Mouse (Mus musculus) gastrocnemius, postnatal 36 days (tissue): ENCODE data around the gene Sde2. TPM values are rescaled to one million over a fixed set of nuclear protein-coding genes. Genes with fewer than 3 reads are reported as not detected.

Experiments
- DNase-seq, 2 experiments: peaks; one replicate each; pipeline ENCODE4 v3.0.0; 2022
- intact Hi-C: fragments of 180-260 bp; cut with DNase I; formaldehyde crosslinking; loops from one replicate; pipeline ENCODE4 v1.15.1; 2025
- long read RNA-seq, 2 experiments: library from polyadenylated mRNA; stranded (forward); transcript quantifications; one replicate each; pipeline ENCODE4 v2.0.0; 2021
- total RNA-seq, 2 experiments: library from RNA; stranded (reverse); gene quantifications; 2 replicates each; pipeline ENCODE4 v1.2.3; 2021

The Sde2 gene
- 1 to 10 TPM; 5.2 to 6.9 TPM for total RNA-seq
- long read RNA-seq, experiment 1, transcript Sde2-201 (7 exons, 3,213 nt) = major isoform, 6 of 7 reads
- long read RNA-seq, experiment 1, partial matches to known transcripts = 0 of 7 reads
- long read RNA-seq, experiment 1, other reads (novel, unspliced or antisense) = 1 of 7 reads
- long read RNA-seq, experiment 2, transcript Sde2-201 (7 exons, 3,213 nt) = major isoform, 8 of 8 reads
- long read RNA-seq, experiment 2, partial matches to known transcripts = 0 of 8 reads
- long read RNA-seq, experiment 2, other reads (novel, unspliced or antisense) = 0 of 8 reads

DNA sequence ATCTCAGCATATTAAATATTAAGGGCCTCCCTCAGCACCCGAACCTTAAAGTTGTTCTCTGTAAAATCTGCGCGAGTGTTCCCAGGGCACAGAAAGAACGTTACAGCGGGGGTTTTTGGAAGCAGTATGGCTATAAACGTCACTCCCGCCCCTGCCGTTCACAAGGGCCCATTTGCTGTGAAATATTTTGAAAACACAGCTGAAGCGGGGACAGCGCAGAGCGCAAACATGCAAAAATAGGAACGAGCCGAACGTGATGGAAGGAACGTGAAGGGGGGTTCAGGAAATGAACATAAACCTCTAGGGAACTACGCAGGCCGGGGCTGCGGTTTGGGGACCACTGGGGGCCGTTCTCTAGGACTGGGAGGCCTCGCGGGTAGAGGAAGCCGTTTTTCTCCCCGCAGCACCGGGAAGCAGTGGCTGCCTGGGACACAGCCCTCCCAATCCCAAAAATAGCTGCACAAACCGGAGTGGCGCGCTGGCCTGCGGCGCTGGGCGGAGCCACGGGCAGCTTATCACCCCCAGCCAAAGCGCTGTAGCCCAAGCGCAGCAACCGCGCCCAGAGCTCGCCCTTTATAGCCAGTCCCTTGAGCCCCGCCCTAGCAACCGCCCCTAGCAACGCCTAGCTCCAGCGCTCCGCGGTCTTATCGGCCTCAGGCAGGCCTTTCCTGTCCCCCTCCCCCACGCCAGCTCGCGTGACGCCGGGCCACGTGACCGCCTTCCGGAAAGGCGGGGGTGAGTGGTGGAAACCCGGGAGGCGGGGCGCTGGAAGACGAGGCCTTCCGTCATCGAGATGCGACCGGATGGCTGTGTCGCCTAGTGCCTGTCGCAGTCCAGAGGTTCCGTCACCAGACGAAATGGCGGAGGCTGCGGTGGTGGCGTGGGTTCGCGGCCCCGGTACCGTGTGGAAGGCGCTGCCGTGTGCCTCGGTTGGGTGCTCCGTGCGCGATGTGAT is at the start of gene Sde2:
Gene Sde2 (plus strand): TSS at position 812 of the 955 bp plus-strand sequence.
- intact Hi-C loops = loop anchor here (1.0 kb wide), 1 partner anchor 37 kb away; the partner anchor contains the start of gene H3f3a
- peak; percentile 100 for DNase-seq

DNA sequence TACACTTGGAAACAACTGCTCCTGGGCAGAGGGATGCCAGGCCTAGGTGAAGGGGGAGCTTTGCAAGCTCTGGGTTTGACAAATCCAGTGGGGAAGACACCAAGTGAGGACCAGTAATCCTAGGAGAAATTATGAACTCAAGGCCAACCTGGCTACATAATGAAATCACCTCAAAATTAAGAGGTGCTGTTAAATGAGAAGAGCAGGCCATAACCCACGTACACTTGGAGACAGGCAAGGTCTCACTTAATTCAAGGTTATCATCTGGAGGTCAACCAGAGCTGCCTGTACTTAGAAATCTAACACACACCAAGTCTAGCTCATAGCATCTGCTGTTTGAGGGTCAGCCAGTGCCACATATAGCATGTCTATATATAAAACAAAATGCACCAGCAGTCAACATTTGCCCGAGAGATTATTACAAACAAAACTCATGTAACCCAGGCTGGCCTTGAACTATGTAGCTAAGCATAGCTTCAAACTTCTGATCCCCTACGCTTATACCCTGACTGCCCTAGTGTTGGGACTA is 49.4 kb upstream of the Sde2 start:
- intact Hi-C loops = no loop called here

DNA sequence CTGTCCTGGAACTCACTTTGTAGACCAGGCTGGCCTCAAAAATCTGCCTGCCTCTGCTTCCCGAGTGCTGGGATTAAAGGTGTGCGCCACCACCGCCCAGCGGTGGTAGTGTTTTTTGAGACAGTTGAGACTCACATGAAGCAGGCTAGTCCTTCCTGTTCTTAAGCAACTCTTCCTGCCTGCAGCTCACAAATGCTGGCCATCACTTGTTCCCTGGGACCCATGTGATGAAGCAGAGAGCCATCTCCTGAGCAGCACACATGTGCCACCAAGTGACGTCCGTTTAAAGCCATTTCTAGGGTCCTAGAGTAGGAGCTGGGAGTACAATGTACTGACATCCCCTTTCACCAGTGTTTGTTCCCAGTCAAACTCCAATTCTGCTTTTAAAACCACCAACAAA is 47.0 kb upstream of the Sde2 start:
- no peak for DNase-seq
- intact Hi-C loops = no loop called here

More for the DNA sequence above, 49.4 kb upstream of the Sde2 start:
- DNase-seq = no peak

GRCm38 (mm10) chr1:180808831-180809230 is 42.1 kb upstream of the Sde2 start:
- intact Hi-C loops = no loop called here
- no peak for DNase-seq

GRCm38 (mm10) chr1:180810976-180811375 is 40.0 kb upstream of the Sde2 start:
- intact Hi-C loops = no loop called here
- no peak for DNase-seq

DNA sequence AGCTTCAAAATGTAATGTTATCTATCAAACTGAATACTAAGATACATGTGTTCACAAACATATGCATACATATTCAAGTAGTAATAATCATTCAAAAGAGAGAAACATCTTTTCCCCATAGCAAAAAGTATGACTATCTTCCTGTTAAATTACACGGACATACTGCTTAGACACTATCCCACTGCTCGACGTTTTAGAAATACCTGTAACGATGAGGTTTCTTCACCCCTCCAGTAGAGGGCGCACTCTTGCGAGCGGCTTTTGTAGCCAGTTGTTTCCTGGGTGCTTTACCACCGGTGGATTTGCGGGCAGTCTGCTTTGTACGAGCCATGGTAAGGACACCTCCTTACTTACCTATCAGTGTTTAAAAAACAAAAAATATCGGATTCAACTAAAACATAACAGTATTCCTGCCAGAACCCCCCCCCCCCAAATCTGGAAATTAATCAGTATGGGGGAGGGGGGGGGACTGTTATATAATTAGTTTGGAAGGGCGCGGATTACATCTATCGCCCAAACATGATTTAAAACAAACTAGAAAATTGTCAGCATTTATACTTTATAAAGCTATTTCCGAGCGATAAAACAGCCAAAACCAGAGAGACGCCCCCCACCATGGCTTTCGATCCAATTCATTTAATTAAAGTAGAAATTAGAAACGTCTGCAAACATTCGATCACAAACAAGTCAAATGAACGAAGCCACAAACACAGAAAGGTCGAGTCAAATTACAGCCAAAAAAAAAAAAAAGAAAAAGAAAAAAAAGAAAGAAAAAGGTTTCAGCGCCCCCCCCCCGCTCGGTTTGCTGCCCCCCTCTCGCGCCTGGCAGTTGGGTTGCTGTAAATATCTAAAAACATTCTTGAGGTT is 39.1 kb upstream of the Sde2 start:
- no peak for DNase-seq
- intact Hi-C loops = loop anchor here (2.0 kb wide), 2 partner anchors 35 to 43 kb away; no protein-coding TSS in a partner anchor

- intact Hi-C loops = loop anchor here (1.0 to 2.0 kb wide), 3 partner anchors 36 to 44 kb away; no protein-coding TSS in a partner anchor
- DNase-seq = peak in 1 of 2 experiments; percentile 50
Observed at GRCm38 (mm10) chr1:180812463-180813408, 38.2 kb upstream of the Sde2 start.

DNA sequence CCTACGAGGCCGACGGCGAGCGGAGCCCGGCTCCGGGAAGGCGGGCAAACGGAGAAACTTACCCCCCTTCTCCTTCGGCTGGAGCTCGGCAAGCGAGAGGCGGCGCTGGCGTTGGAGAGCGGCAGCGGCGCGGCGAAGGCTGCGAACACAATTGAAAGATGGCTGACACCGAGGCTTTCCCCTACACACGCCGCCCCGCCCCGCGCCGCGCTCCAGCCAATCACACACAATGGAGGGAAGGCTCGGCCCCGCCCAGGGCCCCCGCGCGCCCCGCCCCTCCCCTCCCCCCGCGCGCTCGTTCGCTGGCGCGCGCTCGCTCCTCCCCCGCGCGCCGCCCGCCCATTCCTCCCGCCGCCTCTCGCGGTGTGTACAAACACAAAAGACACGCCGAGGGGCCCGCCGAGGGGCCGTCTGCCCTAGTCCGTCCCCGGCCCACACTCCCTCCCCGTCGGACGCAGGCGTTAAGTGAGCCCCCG is 37.5 kb upstream of the Sde2 start:
- intact Hi-C loops = loop anchor here (1.0 to 2.0 kb wide), 3 partner anchors 37 to 45 kb away; no protein-coding TSS in a partner anchor
- DNase-seq = peak; percentile 95 to 96

DNA sequence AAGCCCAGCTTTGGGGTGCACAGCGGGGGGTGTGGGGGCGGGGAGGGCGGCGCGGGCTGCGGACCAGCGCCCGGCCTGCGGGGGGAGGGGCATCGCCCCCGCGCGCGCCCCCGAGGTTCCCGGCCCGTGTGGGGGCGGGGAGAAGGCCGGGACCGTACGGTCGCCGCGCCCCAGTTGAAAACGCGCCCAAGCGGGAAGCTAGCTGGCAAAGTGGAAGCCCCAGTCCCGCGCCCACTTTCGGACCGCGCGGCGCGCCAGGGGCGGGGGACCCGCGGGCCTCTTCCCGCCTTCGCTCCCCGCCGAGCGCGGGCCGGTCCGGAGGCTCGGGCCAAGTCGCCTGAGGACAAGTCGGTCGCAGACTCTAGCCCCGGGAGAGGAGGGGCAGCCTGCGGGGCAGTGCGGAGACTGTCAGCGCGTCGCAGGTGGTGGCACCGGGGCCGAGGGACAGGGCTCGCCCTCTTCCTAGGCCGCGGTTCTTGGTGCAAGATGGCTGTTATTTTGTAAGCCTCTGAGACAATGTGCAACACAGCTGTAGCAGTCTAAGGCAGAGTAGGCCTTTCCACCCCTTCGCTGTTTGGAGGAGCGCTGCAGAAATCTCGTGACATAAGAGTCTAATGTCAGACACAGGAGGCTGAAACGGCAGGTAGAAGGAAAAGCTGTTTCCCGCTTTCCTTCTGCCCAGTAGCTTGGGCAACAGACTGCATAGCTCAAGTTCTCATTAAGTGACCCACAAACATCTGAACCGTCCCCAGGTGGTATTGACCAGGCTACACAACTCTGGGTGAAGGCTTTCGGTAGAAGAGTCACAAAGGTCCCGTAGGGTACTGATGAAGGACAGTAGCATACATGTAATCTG is 36.8 kb upstream of the Sde2 start, which contains the start of gene H3f3a:
Gene H3f3a (minus strand): TSS at position 59 of the 856 bp plus-strand sequence.
- DNase-seq = peak; percentile 86 to 88
- intact Hi-C loops = loop anchor here (1.0 to 2.0 kb wide), 3 partner anchors 36 to 45 kb away; no protein-coding TSS in a partner anchor

DNA sequence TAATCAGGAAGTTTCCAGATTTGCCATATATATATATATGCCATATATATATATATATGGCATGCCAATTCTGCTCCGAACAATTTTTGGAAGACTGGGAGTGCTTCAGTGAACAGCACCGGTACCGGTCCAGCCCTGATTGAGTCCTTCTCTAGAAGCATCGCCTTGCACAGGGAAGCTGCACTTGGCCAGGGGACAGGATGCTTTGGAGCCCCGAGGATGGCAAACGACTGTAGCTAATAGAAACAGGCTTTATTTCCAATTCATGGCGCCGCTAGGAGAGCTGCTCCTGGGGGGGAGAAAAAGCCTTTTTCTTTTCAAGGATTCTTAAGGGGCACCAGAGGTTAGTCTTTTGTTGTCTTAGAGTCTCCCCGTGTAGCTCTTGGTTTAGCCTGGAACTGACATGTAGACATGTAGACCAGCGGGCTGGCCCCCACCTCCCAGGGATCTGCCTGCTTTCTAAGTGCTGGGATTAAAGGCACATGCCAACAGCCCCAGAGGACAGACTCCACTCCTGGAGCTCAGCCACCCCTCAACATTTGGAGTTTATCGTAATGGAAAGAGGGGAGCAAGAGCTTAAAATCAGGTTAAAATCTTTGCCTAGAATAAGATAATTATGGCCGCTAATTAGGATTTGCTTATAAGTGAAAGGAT is 35.4 kb upstream of the Sde2 start:
- intact Hi-C loops = no loop called here

DNA sequence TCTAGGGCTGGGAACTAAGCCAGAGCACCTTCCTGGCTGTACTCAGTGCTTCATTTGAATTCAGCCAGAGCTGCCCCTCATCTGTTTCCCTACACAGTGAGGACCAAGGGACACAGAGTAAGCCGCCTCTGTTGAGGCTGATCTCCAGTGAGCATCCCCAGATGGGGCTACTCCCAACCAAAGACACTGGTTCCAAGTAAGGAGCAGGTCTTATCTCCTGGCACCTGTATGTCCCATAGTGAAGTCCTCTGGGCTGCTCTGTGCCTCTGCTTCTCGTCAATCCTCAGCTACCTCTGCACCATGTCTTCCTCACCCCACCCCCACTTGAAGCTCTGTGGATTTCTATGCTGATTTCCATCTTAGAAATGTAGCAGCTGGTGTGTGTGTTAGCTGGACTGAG is 32.9 kb upstream of the Sde2 start:
- intact Hi-C loops = no loop called here
- DNase-seq = no peak

More for the DNA sequence above, 35.4 kb upstream of the Sde2 start:
- DNase-seq = no peak

GRCm38 (mm10) chr1:180821101-180821500 is 29.8 kb upstream of the Sde2 start:
- DNase-seq = no peak
- intact Hi-C loops = no loop called here

- intact Hi-C loops = no loop called here
- no peak for DNase-seq
Observed at GRCm38 (mm10) chr1:180822276-180822675, 28.7 kb upstream of the Sde2 start.

- no peak for DNase-seq
- intact Hi-C loops = no loop called here
Observed at GRCm38 (mm10) chr1:180823716-180824115, 27.2 kb upstream of the Sde2 start.

DNA sequence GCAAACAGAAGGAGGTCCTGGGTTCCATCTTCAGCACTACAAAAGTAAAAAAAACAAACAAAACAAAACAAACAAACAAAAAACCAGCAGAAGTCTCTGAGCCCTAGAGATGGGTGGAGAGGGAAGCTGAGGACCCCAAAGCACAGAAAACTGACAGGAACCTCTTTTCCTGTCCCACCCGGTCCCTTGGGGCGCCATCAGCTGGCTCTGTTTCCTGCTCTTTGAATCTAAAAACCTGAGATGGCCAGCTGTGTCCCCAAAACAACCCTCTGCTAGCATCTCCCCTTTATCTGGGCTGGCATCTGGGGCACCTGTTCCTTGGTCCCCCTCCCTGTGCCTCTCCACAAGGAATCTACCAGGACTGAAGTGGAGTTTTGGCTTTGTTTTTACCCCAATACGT is 26.2 kb upstream of the Sde2 start:
- intact Hi-C loops = no loop called here

DNA sequence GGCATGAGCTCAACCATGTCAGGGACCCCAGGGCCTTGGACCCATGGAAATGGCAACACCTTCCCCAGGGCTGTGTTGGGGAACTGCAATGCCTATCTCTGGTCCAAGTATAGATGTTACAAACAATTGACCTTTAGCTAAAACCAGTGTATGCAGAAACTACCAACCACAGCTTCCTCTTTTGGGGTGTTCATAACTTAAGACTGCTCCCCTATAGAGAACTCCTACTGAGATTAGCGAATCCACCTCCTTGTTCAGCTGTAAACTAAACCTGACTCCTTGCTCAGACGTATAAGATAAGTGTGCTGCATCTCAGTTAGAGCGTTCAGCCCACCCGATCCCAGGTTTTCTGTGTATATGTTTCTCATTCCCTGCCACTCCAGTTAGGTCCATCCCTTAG is 24.3 kb upstream of the Sde2 start:
- DNase-seq = no peak
- intact Hi-C loops = no loop called here

More for the DNA sequence above, 26.2 kb upstream of the Sde2 start:
- peak in 1 of 2 experiments; percentile 26 for DNase-seq

DNA sequence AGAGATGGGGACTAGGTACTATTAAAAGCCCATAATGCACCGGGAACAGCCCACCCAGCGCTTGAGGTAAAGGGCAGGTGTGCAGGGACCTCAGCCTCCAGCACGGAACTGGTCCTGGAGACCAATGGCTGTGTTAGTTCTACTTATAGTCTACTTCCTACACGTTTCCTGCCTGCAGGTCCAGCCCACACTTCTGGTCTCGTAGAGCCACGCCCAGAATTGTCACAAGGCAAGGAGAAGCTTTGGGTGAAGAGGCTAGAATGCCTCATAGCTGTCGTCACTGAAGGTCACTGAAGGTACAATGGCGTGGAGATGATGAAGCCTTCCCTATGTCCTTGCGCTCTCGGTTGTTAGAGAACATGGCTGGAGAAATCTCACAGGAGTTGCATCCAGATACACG is 21.2 kb upstream of the Sde2 start:
- intact Hi-C loops = no loop called here
- no peak for DNase-seq
